Mouse (Mus musculus) heart, postnatal 4 days (tissue): Measurements from ENCODE around the gene Tcta. TPM values are rescaled to one million over a fixed set of nuclear protein-coding genes. Genes with fewer than 3 reads are reported as not detected.
"Not testable (repeated sequence)": the region's sequence is repeated elsewhere in the genome, so short reads cannot be mapped to it uniquely, and the experiment has no call there.

Source experiments
- DNase-seq: peaks from one replicate; pipeline ENCODE4 v3.0.0; 2021
- total RNA-seq, 2 experiments: library from RNA; stranded (reverse); gene quantifications; 2 replicates each; pipeline ENCODE4 v1.2.3; 2021

Tcta gene
- total RNA-seq, 2 experiments from 2014 or later: 15.9 to 19.1 TPM

DNA sequence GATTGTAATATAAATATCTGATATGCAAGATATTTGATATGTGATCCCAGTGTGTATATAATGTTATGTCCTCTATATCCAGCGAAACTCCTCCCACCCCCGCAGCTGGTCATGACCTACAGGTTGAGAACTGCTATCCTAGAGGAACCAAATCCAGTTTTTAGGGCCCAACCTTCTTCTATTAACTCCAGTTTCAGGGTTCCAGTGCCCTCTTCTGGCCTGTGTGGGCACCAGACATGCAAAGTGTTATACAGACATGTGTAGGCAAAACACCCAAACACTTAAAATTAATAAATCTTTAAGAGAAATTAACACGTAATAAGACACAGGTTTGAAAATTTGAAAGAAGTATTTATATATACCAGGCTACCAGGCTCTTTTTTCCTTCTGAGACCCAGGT, 11.6 kb upstream of the Tcta start:
- DNase-seq: no peak

DNA sequence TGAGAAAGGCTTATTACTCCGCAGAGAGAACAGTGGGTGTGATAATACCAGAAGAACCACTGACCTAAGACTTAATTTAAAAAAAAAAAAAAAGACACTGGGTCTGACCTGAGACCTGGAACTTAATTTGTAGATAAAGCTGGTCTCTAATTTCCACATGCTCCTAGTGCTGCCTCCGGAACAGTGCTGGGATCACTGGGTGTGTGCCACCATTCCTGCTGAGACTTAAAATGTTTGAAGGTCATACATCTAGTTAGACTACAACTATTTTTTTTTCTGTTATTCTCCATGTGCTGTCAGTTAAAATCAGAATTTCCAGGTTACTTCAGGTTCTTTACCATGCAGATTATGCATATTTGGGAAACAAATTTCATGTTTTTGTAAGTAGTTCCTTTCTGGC, 2.2 kb upstream of the Tcta start:
- no peak for DNase-seq

DNA sequence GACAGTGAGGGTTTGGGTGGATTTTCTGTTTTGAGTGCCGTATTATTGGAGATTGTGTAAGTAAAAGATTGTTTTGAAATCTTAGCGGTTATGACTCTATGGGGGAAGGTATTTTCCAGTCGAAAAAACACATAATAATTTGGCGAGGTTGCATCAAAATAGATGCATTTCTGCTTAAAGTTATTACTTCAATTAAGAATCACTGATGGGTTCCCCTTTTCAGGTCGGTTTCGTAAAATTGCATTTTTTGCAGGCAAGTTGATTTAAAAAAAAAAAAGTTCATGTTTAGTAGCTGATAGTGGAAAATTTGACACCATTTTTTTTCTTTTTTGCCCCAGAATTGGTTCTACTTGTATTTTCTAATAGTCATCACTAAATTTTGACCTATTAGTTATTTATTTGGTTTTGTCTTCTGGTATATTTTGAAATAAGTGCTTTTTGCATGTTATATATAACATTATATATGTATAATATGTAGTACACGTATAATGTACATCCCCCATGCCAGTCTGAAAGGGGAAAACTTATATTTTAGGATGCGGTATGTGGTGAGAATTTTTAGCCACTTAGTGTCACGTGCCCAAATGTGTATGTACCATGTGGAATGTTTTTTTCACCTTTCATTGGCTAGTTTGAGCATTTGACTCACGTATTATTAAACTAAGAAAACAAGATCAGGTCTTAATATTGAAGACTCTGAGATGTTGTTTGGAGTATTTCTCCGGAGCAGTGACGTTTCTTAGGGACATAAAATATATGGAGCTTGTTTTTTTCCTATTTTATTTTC, 1.3 kb upstream of the Tcta start:
- no peak for DNase-seq

DNA sequence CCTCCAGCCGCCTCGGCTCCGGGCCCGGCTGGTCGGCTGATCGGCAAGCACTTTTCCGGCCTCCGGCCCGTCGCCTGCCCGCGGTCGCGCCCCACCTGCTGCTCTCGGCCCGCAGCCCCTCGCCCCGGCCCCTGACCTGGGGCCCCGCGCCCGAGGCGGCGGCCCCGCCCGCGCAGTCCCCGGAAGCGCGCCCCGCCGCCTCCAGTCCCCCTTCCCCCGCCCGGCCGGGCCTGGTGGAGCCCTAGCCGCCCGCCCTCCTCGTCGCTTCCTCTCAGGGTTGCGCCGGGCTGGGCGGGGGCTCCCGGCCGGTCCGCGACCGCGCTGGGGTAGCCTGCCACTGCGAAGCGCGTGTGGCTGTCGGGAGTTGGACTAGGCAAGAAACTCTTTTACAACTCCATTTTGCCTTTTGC, 616 bp upstream of the Tcta start:
- DNase-seq: peak; percentile 86

DNA sequence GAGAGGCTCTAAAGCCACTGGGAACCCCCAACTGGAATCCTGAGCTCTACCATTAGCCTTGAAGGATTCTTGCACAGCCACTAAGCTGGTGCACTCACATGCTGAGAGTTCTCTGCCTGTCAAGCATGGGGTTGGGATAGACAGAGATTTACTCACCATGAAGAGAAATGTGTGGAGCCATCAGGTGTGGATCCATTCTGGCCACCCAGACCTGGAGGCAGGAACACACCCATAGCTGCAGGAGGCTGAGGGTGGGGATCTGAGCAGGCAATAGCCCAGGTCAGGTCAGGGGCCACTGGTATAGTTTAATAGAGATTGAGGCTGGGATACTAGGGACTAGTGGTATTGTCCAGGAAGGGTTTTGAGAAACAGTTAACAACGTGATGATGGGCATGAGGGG, 790 bp downstream of the Tcta start:
- DNase-seq: peak; percentile 17

DNA sequence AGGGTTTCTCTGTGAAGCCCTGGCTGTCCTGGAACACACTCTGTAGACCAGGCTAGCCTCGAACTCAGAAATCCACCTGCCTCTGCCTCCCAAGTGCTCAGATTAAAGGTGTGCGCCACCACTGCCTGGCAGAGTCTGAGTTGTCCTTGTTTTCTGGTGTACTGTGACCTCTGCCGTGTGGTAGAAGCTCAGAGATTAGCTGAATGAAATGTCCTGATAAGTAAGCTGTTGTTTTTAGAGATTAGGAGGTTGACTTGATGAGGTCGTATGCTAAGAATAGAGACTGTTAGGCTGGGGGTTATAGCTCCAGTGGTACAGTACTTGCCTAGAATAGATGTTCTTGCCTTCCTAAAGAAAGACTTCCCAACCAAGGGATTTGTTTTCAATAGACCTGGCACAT, 1.2 kb downstream of the Tcta start:
- DNase-seq: no peak

DNA sequence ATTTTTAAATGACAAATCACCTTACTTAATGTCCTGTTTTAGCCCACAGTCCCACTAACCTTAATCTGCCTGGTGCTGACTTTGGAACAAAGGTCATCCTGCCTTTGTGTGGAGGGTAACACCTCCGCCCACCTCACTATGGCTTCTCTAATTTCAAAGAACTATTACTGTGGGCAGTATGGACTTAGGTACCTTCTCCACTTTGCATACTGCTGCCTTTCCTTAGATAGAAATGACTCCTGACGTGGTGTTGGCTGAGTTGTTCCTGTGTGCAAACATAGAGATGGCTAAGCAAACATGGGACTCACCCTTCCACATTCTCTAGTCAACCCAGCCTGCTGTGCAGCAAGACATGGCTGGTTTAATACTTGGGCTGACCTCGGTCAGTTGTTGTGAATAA, 4.1 kb downstream of the Tcta start:
- no peak for DNase-seq

DNA sequence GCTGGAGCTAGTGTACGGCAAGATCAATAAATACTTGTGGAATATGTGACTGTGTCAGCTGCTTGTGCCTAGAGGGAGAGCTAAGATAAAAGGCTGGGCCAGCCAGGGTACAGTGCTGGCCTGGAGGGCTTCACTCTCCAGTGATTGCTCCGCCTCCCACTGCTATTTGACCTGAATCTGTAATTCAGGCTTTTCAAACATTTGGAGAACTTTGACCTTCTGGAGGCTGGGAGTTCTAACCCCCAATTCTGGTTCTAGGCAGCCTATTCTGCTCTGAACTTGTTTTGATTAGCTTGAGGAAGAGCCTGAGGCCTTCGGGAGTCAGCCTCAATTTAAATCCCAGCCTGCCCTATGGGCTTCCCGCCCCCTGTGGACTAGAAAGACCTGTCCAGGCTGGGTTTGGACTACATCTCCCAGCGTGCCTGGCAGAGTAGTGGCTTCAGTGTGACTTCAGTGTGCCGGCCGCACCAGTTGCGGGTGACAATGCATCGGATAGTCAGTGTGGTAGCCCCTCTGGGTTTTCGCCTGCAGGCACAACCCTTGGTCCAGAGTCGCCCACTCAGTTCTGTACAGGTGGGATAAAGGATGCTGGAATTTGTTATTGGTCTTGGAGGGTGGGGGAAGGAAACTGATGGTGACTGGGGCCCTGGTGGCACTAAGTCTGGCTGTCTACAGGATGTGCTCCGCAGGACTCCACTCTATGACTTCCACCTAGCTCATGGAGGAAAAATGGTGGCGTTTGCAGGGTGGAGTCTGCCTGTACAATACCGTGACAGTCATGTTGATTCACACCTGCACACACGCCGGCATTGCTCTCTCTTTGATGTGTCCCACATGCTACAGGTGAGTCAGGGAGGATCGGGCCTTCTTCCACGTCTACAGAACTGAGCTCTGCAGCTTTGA, 9.3 kb downstream of the Tcta start, which contains the start of gene Amt:
Gene Amt, plus strand, starts transcription at position 401 of the 903 bp plus-strand sequence.
- no peak for DNase-seq

DNA sequence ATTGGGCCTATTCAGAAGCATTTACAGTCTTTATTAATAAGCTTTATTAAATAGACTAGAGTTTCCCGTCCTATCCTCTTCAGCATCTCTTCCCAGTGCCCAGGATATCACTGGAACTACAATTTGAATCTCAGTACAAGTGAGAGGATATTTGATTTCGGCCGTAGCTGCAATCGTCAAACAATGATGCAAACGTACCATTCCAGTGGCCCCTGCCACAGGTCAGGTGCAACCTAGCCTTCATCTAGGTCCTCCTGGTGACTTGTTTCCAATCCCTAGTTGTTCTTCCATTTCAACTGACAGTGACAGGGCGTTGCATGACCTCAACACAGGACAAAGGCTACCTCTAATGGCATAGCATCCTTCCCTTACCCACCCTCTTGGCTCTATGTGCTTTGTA, 15.2 kb downstream of the Tcta start:
- no peak for DNase-seq

DNA sequence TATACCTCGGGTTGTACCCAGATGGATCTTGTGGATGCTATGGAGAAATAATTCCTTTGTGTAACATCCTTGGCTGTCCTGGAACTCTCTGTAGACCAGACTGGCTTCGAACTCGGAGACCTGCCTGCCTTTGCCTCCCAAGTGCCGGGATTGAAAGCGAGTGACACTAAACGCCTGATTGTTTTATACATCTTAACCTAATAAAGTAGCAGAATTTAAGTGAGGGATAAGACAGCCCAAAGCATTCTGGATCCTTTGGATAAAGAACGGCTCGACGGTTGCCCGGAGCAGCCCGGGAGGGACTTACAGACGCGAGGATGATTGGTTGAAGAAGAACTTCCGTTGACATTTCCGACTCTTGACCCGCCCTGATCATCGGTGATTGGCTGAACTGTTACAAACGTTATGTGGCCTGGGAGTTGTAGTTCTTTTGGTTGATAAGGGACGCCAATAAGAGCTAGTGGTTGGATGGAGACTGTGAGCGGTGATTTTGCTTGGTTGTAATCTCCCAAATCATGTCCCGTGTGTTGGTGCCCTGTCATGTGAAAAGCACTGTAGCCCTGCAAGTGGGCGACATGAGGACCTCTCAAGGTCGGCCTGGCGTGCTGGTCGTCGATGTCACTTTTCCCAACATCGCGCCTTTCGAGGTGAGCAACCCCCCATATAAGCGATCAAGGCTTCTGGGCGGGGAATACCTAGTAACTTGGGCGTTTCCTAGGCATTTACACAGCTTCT, 15.8 kb downstream of the Tcta start, which contains the start of gene Nicn1:
Gene Nicn1, plus strand, starts transcription at position 414 of the 735 bp plus-strand sequence.
- peak; percentile 89 for DNase-seq

DNA sequence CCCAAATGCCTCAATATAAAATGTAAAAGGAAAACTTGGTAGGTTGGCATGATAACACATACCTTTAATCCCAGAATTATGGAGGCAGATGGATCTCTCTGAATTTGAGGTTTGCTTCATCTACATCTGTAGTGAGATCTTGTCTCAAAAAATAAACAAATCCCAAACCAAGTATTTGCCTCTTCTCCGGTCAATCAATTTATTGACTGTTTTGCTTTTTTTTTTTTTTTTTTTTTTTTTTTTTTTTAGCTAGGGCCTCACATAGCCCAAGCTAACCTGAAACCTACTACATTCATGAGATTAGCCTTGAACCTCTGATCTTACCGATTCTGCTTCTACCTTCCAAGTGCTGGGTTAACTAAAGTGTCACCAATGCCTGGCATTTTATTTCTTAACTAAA, 16.6 kb downstream of the Tcta start:
- no peak for DNase-seq

DNA sequence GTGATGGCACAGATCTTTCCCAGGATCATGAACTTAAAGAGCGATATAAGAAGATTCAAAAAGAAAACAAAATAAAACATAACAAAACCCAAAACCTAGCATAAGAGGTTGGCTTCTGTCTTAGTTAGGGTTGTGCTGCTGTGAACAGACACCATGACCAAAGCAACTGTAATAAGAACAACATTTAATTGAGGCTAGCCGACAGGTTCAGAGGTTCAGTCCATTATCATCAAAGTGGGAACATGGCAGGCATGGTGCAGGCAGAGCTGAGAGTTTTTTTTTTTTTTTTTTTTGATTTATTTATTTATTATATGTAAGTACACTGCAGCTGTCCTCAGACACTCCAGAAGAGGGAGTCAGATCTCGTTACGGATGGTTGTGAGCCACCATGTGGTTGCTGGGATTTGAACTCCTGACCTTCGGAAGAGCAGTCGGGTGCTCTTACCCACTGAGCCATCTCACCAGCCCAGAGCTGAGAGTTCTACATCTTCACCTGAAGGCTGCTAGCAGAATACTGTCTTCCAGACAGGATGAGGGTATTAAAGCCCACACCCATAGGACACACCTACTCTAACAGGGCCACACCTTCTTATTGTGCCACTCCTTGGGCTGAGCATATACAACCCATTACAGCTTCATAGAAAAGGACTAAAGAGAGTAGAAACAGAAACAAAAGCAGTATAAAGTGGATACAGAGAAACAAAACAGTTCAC, 18.3 kb downstream of the Tcta start:
- DNase-seq: not testable (repeated sequence)

DNA sequence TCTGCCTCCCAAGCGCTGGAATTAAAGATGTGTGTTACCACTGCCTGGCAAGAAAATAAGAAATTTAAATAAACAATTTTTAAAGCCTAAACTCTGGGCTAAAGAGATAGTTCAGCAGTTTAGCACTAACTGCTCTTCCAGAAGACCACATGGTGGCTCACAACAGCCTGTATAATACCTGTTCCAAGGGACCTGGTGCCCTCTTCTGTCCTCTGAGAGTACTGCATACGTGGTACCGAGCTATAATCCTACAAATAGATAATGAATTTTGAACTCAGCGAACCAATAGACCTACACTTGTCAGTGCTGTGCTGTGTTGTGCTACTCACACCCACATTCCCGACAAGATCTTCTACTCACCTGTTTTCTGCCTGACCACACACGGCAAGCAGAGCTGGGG, 21.6 kb downstream of the Tcta start:
- DNase-seq: peak; percentile 85

DNA sequence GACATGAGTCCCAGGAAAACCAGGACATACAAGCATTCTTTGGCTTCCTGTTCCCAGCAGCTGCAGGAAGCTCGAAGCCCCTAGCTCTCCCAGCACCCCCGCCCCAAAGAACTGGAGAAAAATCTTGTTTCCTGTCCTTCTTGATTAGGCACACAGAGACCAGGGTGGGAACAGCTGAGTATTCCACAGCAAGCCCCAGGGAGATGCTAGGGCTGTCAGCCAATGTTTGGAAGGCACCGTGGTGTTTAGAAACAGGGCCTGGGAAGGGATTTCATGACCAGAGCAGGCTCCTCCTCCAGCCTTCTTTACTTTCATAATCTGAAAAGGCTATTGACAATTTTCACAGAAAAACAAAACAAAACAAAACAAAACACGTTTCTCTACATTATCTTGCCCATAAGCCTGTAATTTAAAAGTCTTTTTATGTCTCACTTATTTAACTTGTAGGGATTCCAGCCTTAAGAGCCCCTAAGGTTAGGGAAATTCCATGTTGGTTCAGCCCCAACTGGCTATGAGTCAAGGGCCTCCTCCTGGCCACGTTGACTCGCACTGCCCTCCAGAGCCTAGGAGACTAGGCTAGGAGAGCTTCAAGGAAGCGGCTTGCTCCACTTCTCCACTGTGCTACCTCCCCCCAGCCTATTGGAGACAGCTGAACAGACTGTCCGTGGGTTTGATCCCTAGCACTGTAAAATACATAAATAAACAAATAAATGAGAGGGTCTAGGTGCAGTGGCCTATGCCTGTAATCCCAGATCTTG, 25.7 kb downstream of the Tcta start:
- DNase-seq: peak; percentile 90

DNA sequence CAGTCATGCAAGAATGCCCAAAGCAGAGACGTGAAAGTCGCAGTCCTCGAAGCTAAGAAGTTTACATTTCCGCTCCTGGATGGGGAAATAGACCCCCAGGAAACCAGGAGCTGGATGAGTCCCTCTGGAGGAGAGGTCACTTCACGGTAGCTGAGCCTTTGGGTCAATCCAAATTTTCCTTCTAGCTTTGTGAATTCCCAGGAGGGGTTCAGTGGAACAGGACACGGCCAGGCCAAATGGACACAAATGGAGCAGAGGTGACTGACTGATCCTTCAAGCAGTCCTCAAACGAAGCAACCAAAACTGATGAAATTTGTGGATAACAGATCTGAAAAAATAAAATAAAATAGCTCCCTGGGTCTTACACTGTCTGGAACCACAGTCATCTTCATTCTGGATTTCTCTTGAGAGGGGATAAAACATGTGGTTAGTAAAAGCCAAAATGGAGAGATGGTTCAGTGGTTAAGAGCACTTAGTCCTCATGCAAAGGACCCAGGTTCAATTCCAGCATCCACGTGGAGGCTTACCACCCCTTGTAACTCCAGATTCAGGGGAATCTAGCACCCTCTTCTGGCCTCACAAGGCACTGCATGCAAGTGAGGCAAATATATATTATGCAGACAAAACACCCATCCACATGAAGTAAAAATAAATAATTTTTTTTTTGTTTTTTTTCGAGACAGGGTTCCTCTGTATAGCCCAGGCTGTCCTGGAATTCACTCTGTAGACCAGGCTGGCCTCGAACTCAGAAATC, 27.1 kb downstream of the Tcta start:
- DNase-seq: peak; percentile 63

DNA sequence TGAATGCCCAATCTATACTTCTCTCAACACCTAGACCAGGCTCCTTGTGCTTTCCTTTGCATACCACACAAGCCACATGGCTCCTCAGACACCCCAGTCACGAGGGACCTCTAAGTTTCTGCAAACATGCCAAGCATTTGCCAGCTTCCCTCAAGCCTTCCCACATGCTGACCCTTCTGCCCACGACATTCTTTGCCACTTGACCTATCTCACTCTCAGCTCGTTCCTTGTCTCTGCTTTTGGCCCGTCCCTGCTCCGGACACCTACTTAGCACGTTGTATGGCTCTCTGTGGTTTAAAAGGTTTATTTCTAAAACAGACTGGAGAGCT, 30.7 kb downstream of the Tcta start:
- no peak for DNase-seq

DNA sequence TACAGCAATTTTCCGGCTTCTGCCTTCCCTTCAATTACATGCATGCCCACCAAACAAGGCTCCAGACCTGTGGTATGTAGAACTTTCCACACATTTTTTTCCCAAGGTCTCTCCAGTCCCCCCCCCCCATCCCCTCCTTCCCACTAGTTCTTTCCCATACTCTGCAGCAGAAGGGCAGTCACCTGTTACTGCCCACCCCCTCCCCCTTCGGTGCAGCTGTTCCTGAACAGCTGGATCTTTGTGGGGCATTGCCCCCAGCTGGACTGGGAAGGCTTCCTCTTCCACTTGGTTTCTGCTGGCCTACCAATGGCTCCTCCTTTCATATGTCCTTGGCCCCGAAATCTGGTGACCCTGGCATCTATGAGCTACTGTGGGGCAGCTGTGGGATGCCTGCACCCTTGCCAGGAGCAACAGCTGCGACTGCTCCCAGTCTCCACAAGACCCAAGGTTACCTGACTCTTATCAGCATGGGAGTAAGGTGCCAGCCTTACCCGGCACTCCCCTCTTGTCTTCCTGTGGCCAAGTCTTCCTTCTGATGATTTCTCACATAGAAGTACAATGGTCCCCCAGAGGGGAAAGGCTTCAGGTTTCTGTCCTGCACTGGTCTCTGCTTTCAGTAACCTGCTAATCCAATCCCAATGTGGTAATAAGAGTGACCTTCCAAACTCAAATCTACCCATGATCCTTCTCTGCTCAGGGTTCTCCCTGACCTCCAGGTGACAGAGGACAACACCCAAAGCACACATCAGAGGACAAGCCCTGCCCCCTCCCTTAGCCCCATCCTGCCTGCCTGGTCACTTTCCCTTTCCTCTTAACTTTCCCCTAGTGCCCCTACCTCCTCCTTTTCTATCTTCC, 31.3 kb downstream of the Tcta start:
- no peak for DNase-seq

DNA sequence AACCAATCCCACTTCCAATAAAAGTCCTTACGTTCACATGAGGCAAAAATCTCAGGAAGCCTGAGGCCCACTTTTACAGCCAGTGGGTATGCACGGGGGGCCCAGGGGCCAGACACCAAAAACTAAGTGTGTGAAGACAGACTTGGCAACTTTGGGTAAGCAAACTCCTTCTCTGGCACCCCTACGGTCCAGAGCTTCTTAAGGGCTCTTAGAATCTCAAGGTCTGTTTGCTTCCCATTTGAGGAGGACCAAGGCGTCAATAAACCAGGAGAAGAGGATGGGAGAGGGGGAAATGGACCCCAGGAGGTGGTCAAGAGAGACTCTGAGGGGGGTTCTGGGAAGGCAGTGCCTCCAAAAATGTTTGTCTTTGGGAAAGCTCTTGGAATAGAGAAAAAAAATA, 32.5 kb downstream of the Tcta start:
- no peak for DNase-seq

DNA sequence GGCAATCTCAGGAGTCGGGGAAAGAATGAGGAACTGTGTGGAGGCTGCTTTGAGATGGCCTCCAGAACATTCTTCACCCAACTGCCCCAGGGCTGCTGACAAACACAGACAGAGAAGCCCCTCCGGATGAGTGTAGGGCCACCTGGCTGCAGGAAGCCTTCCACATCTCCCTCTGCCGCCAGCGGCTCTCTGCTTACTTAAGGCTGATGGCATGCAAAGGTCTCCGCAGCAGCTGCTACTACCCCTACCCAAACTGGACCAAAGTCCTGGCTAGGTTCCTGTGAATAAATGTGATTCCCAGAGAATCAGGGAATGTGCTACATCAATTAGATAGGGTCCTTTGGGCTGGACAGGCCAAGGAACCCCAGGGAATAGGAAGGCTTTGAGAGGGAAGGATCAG, 33.3 kb downstream of the Tcta start:
- DNase-seq: no peak

DNA sequence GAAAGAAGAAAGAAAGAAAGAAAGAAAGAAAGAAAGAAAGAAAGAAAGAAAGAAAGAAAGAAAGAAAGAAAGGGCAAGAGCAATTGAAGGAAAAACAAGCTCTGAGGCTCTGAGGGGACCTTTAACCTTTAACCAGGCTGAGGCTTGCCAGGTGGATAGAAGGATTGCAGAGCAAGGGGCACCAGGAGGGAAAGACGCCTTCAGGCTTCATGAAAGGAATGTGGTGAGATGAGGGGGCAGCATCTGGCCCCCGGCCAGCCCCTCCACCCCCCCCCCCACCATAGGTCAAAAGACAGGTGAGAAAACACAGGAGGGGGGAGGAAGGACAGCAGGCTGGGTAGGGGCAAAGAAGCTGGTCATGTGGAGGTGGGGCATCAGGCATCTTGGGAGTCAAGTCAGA, 34.0 kb downstream of the Tcta start:
- no peak for DNase-seq
